Mouse (Mus musculus) T-cell, adult 66 days (primary cell): ENCODE results near the gene Prps1l3. TPM values are rescaled to one million over a fixed set of nuclear protein-coding genes. Genes with fewer than 3 reads are reported as not detected.

Source experiments
- total RNA-seq, 2 experiments: library from RNA; stranded (reverse); gene quantifications; 3 replicates in 1 of 2; 4 replicates in 1 of 2; pipeline ENCODE4 v1.2.4; 2023

Gene Prps1l3
- total RNA-seq, result 10 to 100 TPM; 62.3 to 66.0 TPM

DNA sequence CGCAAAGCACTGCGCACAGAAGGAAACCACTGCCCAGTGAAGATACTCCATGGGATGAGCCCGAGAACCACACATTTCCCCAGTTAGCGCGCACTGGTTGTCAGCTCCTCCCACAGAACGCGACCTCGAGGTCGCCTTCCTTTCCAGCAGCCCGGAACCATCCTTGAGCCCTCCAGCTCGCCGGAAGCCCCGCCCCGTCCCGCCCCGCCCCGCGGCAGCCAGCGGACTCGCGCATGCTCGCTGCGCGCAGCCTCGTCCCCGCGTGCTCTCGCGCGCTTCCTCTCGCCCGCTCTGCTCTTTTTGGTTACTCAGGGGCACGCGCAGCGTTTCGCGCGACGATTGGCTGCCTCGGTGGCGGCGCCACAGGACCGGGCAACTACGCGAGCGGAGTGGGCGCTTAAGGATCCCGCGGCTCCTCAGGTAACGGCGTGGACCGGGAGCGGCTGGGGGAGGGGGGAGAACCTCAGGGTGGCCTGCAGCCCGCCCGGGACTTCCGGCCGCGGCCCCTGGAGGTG is at the start of gene Prps1l3, which contains the start of gene Mipol1:
Prps1l3 (plus strand) TSS at position 221 of the 515 bp plus-strand sequence.
Mipol1 (plus strand) TSS at position 236 of the 515 bp plus-strand sequence.

DNA sequence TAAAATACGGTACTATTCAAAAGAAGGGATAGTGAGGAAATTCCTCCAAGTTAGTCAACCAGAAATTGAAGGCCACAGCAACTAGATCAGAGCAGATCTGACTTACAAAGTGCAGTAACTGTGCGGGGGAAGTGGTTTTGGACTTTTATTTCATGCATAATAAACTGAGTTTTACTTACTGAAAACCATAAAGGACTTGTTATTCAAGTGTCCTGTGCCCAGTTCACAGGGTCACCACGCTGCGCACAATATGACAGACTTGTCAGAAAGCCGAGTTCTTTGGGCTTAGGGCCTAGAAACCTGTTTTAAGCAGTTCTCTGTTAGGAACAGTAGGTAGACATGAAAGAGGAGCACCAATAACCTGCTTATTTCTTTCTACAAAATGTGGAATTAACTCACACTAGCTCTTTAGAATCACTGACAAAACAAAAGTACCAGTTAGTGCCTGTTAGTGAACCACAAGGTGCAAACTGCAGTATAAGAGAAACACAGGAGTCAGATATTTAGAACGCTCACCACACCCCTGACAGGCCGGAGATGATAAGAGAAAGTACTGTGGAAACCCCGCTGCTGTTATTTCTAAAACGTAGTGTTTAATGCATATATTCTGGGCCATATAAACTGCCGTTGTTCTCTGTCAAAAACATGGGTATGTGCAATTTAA is 32.7 kb upstream of the Prps1l3 start, which contains the start of gene Slc25a21:
Slc25a21 (minus strand) TSS at position 110 of the 664 bp plus-strand sequence.

Other genes starting within 250 kb of the Prps1l3 start
- gene Slc25a21, start 32.9 kb upstream of the Prps1l3 start, total RNA-seq, result 1 to 10 TPM in 1 of 2 experiments, under 1 TPM in 1; 0.74 to 1.6 TPM
- 1 to 10 TPM; 5.7 to 6.4 TPM for gene Mipol1, start within 50 bp of the Prps1l3 start, total RNA-seq